Mouse (Mus musculus) stomach, embryonic 16.5 days (tissue): ENCODE data around the gene Sept9. TPM values are rescaled to one million over a fixed set of nuclear protein-coding genes. Genes with fewer than 3 reads are reported as not detected.

Source experiments
- ATAC-seq: fragments of 200-750 bp; cut with Nextera tagmentation; 2 replicates; pipeline ENCODE4 v1.8.0; 2017; ENCODE audit warnings: moderate number of reproducible peaks, moderate TSS enrichment; ENCODE audit not compliant: insufficient read depth, low FRiP score
- H3K27ac ChIP-seq: fragments of 300-500 bp; sonication (generic); 2 replicates; pipeline ENCODE4 v1.5.1; 2014; ENCODE audit warnings: low read length
- H3K27me3 ChIP-seq: fragments of 300-500 bp; sonication (generic); 2 replicates; pipeline ENCODE4 v1.6.1; 2014; ENCODE audit warnings: low read length, control low read depth, mixed read lengths; ENCODE audit not compliant: control insufficient read depth, insufficient read depth
- H3K36me3 ChIP-seq: fragments of 300-500 bp; sonication (generic); 2 replicates; pipeline ENCODE4 v1.6.1; 2014; ENCODE audit warnings: low read length; ENCODE audit not compliant: control insufficient read depth, insufficient read depth
- H3K4me1 ChIP-seq: fragments of 300-500 bp; sonication (generic); 2 replicates; pipeline ENCODE4 v1.6.1; 2014; ENCODE audit warnings: low read length, control low read depth, mixed read lengths; ENCODE audit not compliant: control insufficient read depth, insufficient read depth
- H3K4me2 ChIP-seq: fragments of 300-500 bp; sonication (generic); 2 replicates; pipeline ENCODE4 v1.6.1; 2014; ENCODE audit warnings: low read depth, low read length, mixed read lengths
- H3K4me3 ChIP-seq: fragments of 300-500 bp; sonication (generic); replicated peaks from 2 replicates; pipeline ENCODE4 v1.5.1; 2014; ENCODE audit warnings: mild to moderate bottlenecking, low read length
- H3K9ac ChIP-seq: fragments of 300-500 bp; sonication (generic); 2 replicates; pipeline ENCODE4 v1.6.1; 2014; ENCODE audit warnings: low read length
- H3K9me3 ChIP-seq: fragments of 300-500 bp; sonication (generic); replicated peaks from 2 replicates; pipeline ENCODE4 v1.6.1; 2016; ENCODE audit warnings: low read length, control low read depth; ENCODE audit not compliant: control insufficient read depth
- WGBS: fragments of 180-500 bp; shearing (Covaris S2); extraction: QIAGEN DNeasy Blood & Tissue Kit; methylation state at CpG from one replicate; pipeline ENCODE4 v1.1.7; 2014; 5-methylcytosine and 5-hydroxymethylcytosine counted together
- polyA plus RNA-seq: library from polyadenylated mRNA; unstranded; fragments of >200 nt; fragmentation: Nextera tagmentation; extraction: Ambion mirVana; gene quantifications from 2 replicates; pipeline ENCODE4 v1.2.1, GENCODE M21; 2015

Gene Sept9
- polyA plus RNA-seq, 1 experiment from 2014 or later, result 105 TPM

GRCm38 (mm10) chr11:117182808-117183207 is 16.7 kb upstream of the Sept9 start:
- Histone ChIP-seq H3K27me3 (no peaks in the 10 kb centered on the region), H3K9ac (no peak overlapping the region), H3K27ac (no peak overlapping the region), H3K9me3 (peaks cover 13% of the 10 kb centered on the region; the same call in 1 of the 2 replicates), H3K4me1 (0 out of 2 replicates have a peak, but pooled peaks cover 4% of the 10 kb centered on the region), H3K4me3 (no peak overlapping the region), H3K4me2 (no peak overlapping the region), H3K36me3 (no peaks in the 10 kb centered on the region)
- 84% methylated on average over 3 of the region's 3 CpGs for WGBS
- no peak for ATAC-seq

GRCm38 (mm10) chr11:117183299-117183698 is 16.2 kb upstream of the Sept9 start:
- Histone ChIP-seq H3K4me2 (no peak overlapping the region), H3K27ac (no peak overlapping the region), H3K9me3 (peaks cover 13% of the 10 kb centered on the region; the same call in 1 of the 2 replicates), H3K9ac (no peak overlapping the region), H3K27me3 (no peaks in the 10 kb centered on the region), H3K36me3 (no peaks in the 10 kb centered on the region), H3K4me1 (0 out of 2 replicates have a peak, but pooled peaks cover 4% of the 10 kb centered on the region), H3K4me3 (no peak overlapping the region)
- ATAC-seq, result no peak
- WGBS, result 71% methylated on average over 3 of the region's 3 CpGs

- Histone ChIP-seq H3K4me3 (no peak overlapping the region), H3K9ac (no peak overlapping the region), H3K36me3 (no peaks in the 10 kb centered on the region), H3K9me3 (peaks cover 13% of the 10 kb centered on the region; the same call in 1 of the 2 replicates), H3K4me2 (no peak overlapping the region), H3K4me1 (0 out of 2 replicates have a peak, but pooled peaks cover 4% of the 10 kb centered on the region), H3K27ac (no peak overlapping the region), H3K27me3 (no peaks in the 10 kb centered on the region)
- no peak for ATAC-seq
- WGBS, result 80% methylated on average over 5 of the region's 5 CpGs
Observed at GRCm38 (mm10) chr11:117183841-117184240, 15.6 kb upstream of the Sept9 start.

DNA sequence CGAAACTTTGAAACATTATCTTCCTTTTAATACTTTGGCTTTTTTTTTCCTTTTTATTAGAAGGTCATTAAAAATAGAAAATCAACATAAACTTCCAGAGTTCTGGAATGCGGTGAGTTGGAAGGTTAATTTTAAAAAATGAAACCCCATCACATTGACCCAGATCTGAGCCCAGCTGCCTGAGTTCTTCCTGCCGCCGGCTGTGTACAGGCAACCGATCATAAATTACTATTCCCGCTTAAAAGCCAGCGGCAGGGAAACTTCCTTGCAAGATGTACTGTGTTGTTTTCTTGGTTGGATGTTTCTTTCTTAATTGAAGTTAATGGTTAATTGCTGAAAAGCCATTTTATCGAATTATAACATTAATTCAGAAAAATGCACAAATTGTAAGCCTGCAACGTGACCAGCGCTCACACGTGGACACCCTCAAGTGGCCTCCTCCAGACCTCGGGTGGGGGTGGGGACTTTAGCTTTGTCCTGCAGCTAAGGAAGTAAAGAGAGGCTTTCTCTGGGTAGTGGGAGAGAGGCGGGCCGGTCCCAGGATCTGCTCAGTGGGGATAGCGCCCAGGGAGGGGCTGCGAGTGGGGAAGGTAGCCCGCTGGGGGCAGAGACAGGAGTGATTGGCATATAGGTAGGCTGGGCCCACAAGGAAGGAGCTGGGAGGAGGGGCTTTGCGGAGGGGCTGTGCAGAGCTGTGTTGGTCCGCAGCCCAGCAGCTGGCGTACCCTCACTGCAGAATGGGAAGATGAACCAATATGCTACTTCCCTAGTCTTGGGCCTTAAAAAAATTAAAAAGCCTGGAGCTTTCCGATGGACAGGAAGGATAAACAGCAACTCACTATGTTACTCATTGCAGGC is 14.2 kb upstream of the Sept9 start:
- Histone ChIP-seq H3K9me3 (peaks cover 10% of the 10 kb centered on the region; the same call in 1 of the 2 replicates), H3K27me3 (no peaks in the 10 kb centered on the region), H3K27ac (peak overlapping the region; percentile 55), H3K4me2 (no peak overlapping the region), H3K4me1 (0 out of 2 replicates have a peak, but pooled peaks cover 4% of the 10 kb centered on the region), H3K9ac (peak overlapping the region; percentile 38; the same call in 1 of the 2 replicates), H3K36me3 (no peaks in the 10 kb centered on the region), H3K4me3 (no peak overlapping the region)
- 42% methylated on average over 21 of the region's 21 CpGs for WGBS
- peak; percentile 40; the same call in 1 of the 2 replicates for ATAC-seq

DNA sequence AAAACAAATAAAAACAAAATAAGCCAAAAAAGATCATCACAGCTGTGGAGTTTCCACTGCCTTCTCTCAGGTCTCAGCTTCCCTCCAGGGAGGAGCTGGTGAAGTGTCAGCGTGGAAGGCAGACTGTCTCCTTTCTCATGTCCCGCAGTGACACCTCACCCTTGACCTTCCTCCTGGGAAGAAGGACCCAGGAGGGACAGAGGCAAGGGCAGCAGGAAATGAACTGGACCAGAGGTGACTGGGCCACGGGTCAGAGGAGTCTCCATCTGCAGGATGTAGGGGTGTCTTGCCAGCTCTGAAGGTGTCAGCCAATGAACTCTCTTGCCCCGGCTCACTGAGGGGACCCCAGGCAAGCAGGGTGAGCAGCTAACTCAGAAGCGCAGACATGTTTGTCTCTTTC is 7.9 kb upstream of the Sept9 start:
- Histone ChIP-seq H3K36me3 (no peaks in the 10 kb centered on the region), H3K9ac (no peak overlapping the region), H3K27ac (no peak overlapping the region), H3K4me1 (0 out of 2 replicates have a peak, but pooled peaks cover 7% of the 10 kb centered on the region), H3K27me3 (no peaks in the 10 kb centered on the region; the same call in 1 of the 2 replicates), H3K4me2 (no peak overlapping the region), H3K9me3 (no peaks in the 10 kb centered on the region), H3K4me3 (no peak overlapping the region)
- 61% methylated on average over 5 of the region's 5 CpGs for WGBS
- ATAC-seq, result no peak

DNA sequence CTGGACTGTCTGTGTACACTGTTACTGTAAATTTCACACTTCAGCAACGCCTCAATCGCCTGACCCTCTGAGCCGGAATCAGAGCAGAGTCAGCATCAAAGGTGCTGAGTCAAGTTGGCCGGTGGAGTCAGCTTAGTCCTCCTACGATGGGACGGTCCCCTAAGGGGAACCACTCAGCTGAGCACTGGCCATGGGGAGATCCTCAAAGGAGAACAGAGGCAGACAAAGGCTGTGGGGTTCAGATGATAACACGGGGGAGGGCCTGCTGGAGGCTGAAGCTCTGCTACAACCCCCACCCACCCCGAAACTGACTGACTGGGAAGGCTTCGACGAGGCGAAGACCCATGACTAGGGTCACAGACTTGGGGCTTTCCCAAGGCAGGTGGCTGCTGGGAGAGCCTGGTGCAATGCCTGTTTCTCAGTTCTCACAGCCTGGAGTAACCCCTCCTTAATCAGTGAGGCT is 5.0 kb upstream of the Sept9 start:
- WGBS, result 64% methylated on average over 11 of the region's 11 CpGs
- Histone ChIP-seq H3K27me3 (no peaks in the 10 kb centered on the region; the same call in 1 of the 2 replicates), H3K4me2 (no peak overlapping the region), H3K9ac (no peak overlapping the region), H3K27ac (no peak overlapping the region), H3K4me3 (no peak overlapping the region), H3K36me3 (no peaks in the 10 kb centered on the region), H3K9me3 (no peaks in the 10 kb centered on the region), H3K4me1 (0 out of 2 replicates have a peak, but pooled peaks cover 7% of the 10 kb centered on the region)
- ATAC-seq, result no peak

- Histone ChIP-seq H3K4me3 (no peak overlapping the region), H3K9me3 (no peaks in the 10 kb centered on the region), H3K36me3 (no peaks in the 10 kb centered on the region), H3K27ac (no peak overlapping the region), H3K4me2 (no peak overlapping the region), H3K4me1 (0 out of 2 replicates have a peak, but pooled peaks cover 7% of the 10 kb centered on the region), H3K27me3 (no peaks in the 10 kb centered on the region; the same call in 1 of the 2 replicates), H3K9ac (no peak overlapping the region)
- 83% methylated on average over 6 of the region's 6 CpGs for WGBS
- ATAC-seq, result no peak
Observed at GRCm38 (mm10) chr11:117195616-117196015, 3.8 kb upstream of the Sept9 start.

GRCm38 (mm10) chr11:117196681-117197080 is 2.8 kb upstream of the Sept9 start:
- Histone ChIP-seq H3K4me2 (no peak overlapping the region), H3K36me3 (no peaks in the 10 kb centered on the region), H3K9ac (no peak overlapping the region), H3K9me3 (no peaks in the 10 kb centered on the region), H3K27ac (no peak overlapping the region), H3K27me3 (no peaks in the 10 kb centered on the region; the same call in 1 of the 2 replicates), H3K4me1 (peaks cover 13% of the 10 kb centered on the region; the same call in 1 of the 2 replicates), H3K4me3 (no peak overlapping the region)
- ATAC-seq, result no peak
- 81% methylated on average over 7 of the region's 7 CpGs for WGBS

- no peak overlapping the region for H3K4me3 ChIP-seq
- no peak for ATAC-seq
- WGBS, result 73% methylated on average over 5 of the region's 5 CpGs
- no peaks in the 10 kb centered on the region for H3K36me3 ChIP-seq
- H3K27me3 ChIP-seq, result no peaks in the 10 kb centered on the region
- H3K27ac ChIP-seq, result 0 out of 2 replicates have a peak overlapping the region, but pooled peaks have one; percentile 27
- H3K4me1 ChIP-seq, result peaks cover 21% of the 10 kb centered on the region; the same call in 1 of the 2 replicates
- H3K9me3 ChIP-seq, result no peaks in the 10 kb centered on the region
- H3K4me2 ChIP-seq, result no peak overlapping the region
- H3K9ac ChIP-seq, result no peak overlapping the region
Observed at GRCm38 (mm10) chr11:117198122-117198521, 1.3 kb upstream of the Sept9 start.
